Mouse (Mus musculus) gonadal fat pad, adult 2 months (tissue): ENCODE data around the gene Arrdc5. TPM values are rescaled to one million over a fixed set of nuclear protein-coding genes. Genes with fewer than 3 reads are reported as not detected.
A peak's percentile ranks its signal among the peaks of the same experiment; 100 is the strongest.

Experiments used
- DNase-seq: peaks from one replicate; pipeline ENCODE4 v3.0.0-alpha.2; 2012; ENCODE audit warnings: low read depth
- polyA plus RNA-seq: library from polyadenylated mRNA; depleted of rRNA; stranded (reverse); fragments of >200 nt; gene quantifications from 2 replicates; pipeline ENCODE4 v1.2.3, GENCODE M21; 2012; rRNA removed

Arrdc5 gene
- polyA plus RNA-seq, result 0.36 and 0.82 TPM in 2 replicates

DNA sequence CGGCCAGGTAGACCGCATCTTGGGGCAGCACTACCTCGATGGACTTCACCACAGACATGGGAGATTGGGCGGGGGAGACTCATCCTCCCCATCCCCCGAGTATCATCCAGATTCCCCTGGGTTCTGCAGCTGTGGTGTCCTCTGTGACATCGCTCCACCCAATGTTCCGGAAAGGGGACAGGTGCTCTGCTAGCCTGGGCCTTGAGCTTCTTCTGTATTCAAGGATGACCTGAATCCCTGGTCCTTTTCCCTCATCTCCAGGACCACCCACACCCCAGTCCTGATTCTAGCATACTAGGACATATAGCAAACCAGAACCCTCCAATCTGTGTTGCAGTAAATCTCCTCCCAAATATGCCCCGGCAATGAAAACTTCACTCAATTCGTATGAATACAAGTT lies at the start of gene Arrdc5:
Arrdc5 (minus strand) TSS at position 101 of the 400 bp plus-strand sequence.
- DNase-seq, result no peak

DNA sequence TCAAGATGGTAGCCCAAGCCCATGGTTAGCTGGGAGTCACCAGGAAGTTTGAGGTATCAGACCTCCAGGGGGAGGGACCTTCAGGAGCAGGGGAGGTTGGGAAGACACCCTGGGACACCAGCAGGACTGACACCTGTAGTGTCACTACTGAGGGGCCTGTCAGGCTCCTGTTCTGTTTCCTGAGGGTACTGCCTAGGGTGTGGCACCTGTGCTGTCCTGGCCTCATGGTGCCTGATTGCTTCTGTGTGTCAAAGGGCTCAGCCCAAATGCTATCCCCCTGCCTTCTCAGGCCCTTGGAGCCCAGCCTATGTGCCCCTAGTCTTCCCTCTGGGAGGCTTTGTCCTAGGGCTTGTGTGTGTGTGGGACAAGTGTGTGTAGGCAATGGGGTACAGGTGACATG lies 48.5 kb upstream of the Arrdc5 start:
- no peak for DNase-seq

DNA sequence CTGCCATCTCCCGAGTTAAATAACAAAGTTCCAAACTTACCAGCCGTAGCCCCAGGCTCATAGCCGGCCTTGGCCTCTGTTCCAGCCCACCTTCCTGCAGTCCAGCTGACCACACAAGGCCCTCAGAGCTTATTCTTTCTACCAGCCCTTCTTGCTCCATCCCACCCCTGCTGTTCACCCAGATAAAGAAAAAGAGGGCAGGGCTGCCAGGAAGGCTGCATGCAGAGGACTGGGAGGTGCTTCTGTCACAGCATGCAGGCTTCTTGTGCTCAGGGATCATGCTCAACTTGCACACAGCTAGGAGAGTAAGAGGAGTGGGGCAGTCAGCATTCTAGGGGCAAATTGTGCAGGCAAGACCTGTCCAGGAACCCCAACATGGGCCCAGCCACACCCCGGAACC lies 48.0 kb upstream of the Arrdc5 start:
- no peak for DNase-seq

DNA sequence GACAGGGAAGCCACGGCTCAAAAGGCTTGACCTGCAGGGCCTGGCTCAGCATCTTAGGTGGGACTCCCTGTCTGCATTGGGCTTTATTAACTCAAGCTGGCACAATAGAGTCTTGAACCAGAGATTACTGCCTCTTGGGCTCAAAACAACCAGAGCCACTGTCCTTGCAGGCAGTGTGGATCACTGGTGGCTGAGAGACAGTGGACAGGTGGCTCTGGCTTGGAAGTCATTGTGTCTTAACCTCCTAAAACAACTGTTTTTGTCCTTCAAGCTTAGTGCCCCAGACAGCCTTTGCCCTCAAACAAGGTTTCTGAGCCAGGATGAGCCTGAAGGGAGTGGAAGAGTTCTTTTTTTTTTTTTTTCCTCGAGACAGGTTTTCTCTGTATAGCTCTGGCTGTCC lies 45.3 kb upstream of the Arrdc5 start:
- DNase-seq, result no peak

DNA sequence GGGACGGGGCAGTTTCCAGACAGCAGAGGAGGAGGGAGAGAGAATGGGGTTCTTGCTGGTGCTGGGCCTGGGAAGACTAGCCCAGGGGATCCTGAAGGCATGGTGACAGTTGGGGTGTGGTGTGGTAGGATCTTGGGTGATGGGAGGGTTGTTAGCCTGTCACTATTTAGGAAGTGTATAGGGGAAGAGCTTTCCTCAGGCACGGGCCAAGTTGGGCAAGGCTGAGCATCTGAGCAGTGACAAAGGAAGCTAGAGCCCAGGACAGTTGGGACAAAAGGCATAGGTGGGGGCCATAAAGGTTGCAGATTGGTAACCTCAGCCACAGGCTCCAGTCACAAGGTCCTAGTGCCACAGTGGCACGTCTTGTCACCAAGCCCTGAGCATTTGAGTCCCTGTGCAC lies 43.4 kb upstream of the Arrdc5 start:
- no peak for DNase-seq

DNA sequence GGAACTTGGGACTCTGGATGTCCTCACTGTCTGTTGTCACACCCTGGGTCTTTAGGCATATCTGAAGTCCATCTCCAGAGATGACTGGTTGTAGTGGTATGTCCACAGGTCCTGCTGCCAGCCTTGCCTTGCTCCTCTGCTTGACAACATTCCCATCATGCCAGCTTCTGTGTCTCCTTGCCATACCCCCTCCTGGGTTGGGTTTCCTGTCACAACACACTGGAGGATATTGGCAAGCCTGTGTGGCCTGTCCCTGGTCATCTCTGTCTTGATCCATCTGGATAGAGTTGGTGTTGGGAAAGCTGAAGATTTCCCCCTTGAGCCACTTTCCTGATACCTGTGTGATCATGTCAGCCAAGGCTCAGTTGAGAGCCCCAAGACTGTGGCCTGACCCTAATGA lies 40.6 kb upstream of the Arrdc5 start:
- DNase-seq, result no peak

DNA sequence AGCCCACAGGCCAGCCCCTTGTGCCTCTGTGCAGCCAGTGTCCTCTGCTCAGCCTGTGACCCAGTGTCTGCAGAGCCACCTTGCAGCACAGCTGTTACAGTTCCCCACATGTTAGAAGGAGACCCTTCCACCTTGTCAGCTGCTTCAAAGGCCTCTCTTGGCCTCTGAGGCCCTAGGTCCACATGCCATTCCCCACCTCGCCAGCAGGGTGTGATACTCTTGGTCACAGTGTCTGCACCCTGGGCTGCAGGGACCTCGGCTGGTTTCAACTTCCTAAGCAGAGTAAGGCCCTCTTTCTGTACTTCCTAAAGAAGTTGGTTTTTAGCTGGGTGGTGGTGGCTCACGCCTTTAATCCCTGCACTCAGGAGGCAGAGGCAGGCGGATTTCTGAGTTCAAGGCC lies 38.8 kb upstream of the Arrdc5 start:
- DNase-seq, result no peak

DNA sequence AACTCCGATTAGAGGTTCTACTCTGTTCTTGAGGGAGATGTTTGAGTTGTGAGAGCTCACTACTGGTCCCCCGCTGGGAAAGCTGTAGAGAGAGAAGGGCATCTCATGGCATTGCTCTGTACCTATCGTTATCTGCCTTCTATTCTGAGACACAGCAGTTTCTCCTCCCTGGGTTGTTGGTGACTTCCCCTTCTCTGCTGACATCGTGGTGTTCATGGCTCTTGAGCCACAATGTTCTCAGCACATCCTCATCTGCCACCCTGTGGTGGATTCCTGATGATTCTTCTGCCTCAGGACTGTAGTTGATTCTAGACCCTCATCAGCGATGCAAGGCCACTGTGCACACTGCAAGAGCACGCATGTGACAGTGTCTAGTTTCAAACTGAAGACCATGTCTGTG lies 37.7 kb upstream of the Arrdc5 start:
- DNase-seq, result no peak

DNA sequence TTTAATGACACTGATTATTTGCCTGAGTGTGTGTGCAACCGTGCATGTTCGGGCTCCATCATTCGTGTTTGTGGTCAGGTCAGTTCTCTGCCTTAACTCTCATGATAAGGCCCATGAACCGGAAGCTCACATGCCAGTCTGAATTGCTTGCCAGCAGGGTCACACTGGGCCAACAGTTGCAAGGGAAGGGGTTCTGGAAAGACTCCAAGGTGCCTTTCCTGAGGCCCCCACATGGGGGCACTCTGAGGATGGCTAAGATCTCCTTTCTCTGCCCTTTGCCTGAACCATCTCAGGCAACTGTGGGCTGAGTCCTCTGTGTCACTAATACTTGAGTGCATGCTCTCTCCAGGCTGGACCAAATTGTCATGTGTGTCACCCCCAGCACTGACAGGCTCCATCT lies 37.1 kb upstream of the Arrdc5 start:
- DNase-seq, result no peak

DNA sequence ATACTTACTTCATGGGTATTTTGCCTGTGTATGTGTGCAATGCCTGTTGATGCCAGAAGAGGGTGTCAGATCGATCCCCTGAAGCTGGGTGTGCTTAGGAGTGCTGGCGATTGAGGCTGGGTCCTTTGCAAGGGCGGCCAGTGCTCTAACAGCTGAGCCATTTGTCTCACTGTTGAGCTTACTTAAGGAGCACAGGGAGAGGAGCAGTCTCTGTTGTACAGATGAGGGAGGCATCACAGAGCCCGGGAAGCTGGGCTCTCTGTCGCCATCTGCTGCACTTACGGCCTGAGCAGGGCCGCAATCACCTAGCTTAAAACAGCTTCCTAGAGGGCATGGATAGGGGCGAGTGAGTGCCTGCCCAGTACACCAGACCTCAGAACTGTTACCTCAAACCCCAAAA lies 32.9 kb upstream of the Arrdc5 start:
- no peak for DNase-seq

DNA sequence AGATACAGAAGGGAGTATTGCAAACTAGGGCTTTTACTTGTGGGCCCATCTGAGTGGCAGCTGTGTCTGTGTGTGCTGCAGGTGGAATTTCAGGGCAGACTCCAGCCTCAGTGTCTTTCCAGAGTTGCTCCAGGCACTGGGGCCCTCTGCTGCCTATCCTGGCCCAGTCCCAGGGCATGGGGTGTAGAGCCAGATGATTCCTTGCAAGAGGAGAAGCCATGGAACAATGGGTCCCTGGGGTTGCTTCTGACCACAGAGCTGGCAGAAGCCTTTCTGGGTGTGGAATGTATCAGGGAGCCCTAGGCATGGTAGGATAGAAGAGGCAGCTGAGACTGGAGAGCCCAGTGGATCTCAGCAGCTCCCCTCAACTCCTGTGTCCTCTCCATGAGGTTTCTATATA lies 31.2 kb upstream of the Arrdc5 start:
- no peak for DNase-seq

DNA sequence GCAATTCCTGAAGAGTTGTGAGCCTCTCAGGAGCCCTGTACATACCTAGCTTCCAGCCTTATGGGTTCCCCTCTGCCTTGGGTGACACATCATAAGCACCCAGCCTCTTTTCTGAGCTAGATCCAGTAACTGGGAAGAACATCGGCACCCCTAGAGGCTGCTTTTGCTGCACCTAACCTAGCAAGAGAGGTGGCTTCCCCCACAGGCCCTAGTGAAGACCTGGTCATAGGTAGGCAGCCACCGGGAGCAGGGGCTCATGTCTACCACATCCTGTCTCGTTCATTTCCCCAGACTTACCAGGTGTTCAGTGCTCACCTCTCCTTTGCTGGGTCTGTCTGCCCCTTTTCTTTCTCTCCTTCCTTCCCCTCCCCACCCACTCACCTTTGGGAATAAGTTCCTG lies 30.3 kb upstream of the Arrdc5 start:
- no peak for DNase-seq

DNA sequence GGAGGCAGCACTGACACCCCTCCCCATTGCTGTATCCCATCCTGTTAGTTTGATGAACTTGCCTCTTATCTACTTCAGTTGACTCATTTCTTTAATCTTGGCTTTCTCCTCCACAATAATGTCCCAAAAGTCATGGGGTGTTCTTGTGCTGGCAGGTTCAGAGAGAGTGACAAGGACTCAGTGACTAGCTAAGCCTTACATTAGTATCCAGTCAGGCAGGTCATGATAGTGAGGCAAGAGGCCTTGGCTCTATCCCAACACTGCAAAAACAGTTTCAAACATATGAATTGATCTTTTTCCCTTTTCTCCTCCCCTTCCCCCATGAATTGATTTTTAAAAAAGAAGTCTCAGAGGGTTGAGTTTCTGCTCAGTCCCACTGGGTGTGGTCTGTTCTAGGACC lies 29.2 kb upstream of the Arrdc5 start:
- no peak for DNase-seq

DNA sequence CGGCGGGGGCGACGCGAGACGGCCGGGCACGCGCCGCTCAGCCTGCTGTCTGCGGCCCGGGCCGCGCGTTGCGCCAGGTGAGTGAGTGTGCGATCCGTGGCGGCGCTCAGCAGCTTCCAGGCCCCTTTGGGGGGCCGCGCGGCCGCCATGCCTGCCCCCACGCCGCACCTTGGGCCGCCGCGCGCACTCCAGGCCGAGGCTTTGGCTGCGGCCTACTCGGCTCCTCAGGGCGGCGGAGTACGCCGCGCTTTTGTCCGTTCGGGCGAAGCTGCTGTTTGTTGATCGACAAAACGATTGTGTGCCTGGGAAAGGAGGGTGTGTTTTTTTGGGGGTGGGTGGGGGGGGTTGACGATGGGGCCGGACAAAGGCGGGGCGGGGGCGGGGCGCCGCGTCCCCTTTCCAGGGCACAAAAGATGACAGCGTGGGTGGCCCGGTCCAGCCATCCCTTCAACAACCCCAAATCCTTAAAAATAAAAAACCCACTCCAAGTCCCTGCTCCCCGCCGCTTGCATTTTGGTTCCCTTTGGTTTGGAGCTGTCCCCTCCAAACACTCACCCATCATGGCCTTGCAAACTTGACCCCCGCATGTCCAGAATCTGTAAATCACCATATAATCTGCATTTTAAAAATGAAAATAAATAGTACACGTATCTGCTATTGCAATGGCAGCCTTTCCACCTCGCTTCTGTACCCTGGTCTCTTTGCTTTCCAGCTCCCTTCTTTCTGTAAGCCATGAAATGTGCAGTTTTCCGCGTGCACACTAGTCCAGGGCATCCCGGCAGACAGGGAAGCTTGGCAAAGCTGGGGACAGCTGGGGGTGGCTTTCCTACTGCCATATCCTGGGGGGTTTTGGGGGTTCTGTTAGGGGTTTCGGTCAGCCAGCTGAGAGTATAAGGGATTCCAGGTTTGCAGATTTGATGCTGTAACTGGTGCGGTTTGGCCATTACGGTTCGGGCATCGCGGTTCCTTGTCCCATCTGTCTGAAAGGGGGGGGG lies 26.4 kb upstream of the Arrdc5 start:
- no peak for DNase-seq

DNA sequence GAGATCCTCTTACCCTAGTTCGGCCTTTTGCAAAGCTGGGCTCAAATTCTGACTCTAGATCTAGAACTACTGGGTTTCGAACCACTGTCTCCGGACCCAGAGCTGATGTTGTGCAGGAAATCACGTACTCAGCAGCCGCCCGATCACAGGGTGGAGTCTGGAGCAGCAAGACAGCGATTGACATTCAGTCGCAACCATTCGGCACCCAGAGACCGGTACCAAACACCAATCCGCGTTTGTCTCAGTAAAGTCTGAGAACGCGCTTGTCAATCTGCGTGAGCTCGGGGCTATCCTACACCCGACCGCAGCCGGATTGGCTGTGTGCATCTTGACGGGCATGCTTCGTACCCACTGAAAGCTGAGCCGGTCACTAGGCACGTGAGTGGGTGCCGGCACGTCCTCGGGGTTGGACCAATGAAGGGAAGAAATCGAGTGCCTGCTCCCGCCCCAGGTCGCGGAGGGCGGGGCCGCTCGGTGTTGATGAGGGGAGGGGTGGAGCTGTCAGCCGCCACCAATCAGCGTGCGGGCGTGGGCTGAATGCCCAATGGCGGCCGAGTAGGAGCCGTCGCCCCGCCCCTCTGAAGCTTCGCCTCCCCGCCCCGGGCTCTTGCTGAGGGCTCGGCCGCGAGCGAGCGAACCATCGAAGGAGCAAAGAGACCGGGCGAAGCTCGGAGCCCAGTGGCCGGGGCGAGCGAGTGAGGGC lies 25.5 kb upstream of the Arrdc5 start, which contains the start of gene Kdm4b:
Kdm4b (plus strand) TSS at position 613 of the 703 bp plus-strand sequence.
- DNase-seq, result peak; percentile 94

DNA sequence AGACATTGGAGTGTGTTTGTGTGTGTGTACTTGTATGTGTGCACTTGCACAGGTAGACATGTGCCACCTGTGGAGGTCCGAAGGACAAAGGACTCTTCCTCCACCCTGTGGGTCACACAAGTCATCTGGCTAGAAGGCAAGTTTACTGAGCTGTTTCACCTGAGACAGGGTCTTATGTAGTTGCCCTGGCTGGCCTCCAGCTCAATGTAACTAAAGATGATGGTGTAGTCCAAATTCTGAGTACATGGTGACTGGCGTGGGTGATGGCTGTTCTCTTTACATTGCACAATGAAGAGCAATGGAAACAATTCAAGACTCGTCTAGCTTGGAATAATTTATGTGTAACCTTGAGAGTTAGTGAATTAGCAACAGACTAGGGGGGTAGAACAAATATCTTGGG lies 24.3 kb upstream of the Arrdc5 start:
- DNase-seq, result peak; percentile 57

DNA sequence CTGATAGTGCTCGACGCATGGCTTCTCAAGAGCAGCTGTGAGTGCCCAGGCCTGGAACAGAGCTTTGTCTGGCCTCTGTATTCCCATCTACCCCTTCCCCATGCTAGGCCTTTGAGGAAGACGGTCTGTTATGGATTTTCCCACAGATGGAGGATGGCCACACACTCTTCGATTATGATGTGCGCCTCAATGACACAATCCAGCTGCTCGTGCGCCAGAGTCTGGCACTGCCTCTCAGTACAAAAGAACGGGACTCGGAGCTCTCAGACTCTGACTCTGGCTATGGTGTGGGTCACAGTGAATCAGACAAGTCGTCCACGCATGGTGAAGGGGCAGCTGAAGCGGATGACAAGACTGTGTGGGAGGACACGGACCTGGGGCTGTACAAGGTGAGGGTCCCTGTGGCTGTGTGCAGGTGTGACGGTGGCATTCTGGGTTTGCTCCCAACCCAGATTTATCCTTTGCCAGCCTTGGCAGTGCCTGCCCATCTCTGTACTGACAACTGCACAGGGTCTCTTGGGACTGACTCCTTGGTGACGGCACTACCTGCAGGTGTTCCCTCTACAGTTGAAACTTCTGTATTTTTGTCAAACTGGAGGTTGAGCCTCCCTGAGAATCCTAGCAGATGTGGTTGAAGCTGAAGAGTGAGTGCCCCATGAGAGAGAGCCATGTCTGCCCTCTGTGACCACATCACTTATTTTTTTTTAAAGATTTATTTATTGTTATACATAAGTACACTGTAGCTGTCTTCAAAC lies 9.3 kb upstream of the Arrdc5 start:
- DNase-seq, result no peak

DNA sequence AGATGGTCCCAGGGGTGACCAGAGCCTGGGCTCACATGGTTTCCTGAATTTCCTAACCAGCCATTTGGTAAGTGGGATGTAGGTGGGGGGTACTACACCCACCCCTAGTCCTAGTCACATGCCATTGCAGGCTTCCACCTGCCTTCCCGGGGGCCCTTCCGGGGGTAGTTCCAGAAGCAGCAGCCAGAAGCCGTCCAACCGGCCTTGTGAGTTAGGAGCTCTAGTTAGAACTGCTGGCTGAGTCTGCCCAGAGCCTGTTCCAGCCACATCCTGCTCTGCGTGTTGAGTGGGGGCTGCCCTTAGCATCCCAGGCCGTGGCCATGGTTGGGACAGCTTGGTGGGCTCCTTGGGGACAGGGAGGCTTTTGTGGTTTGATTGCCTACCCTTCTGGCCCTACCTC lies 8.0 kb upstream of the Arrdc5 start:
- DNase-seq, result no peak

DNA sequence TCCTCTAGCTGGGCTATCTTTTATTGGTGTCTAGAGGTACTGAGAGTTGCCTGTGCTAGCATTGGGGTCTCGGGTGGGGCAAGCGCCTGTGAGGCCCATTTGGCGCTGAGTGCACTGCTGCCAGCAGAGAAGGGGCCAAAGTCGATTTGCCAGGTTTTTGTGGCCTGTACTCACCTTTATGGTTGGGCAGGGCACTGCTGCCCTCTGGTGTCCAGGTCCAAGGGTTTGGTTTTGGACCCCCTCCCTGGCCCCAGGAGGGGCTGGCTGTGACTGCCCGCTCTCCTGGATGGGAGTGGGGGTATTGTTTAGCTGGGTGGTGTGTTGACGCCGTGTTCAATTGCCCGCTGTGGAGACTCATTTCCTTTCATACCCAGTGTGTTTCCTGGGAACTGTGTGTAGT lies 5.7 kb upstream of the Arrdc5 start:
- no peak for DNase-seq

DNA sequence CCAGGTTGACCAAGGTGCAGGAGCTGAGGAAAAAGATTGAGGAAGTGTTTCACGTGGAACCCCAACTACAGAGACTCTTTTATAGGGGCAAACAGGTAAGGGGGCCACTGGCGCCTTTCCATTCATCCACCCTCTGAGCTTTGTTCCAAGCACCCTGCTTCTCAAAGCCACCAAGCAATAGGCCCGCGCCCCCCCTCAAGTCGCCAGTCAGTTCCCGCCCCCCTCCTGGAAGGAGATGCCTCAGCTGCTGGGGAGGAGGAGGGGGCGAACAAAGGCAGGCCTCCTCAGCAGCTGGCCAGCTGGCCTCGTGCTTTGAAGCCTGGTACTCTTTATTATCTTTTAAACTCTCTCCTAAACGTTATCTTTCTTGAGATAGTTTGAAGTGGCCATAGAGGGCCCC lies 5.1 kb upstream of the Arrdc5 start:
- DNase-seq, result no peak

DNA sequence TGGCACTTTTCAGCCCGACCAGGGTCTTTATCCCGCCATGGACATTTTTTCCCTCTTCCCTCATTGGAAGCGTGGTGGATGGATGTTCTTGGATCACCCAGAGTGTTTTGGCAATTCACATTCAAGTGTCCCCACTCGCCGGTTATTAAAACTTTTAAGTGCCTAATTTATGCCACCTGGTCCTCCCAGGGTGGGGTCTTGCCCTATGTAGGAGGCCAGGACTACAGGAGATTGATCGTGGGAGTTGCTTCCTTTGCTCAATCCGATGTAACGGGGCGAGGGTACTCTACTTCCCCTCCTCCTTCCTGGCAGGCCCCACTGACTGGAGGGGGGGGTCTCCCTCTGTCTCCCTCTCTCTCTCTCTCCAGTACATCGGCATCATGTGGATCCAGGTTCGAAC lies 4.6 kb upstream of the Arrdc5 start:
- DNase-seq, result no peak

DNA sequence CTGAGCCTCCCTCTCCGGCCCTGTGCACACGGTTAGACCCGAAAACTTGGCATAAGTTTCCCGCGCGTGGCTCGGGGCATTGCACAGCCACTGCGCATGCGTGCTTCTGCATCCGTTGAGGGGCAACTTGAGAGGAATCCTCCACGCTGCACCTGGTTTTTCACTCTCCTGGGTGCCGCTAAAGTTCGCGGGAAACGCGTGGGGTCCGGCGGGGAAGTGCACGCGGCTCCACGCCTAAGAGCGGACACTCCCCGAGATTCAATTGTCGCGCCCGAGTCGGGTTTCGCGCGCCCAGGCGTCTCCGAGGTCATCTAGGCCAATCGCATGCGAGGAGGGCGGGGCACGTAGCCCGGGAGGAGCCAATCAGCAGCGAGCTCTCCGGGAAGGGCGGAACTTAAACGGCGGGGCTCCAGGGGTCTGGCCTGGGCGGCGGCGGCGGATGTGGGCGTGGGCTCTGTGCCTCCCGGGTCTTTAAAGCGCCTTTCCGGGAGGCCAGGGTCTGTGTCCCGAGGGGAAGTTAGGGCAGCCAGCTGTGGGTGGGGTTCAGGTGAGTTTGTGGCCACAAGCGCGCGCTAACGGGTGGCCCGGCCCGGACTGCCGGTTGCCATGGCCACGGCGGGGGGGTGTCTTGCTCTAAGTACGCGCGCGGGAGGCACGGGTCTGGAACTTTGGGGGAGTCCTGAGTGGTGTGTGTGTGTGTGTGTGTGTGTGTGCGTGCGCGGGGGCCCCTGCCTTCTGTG lies 3.9 kb upstream of the Arrdc5 start:
- DNase-seq, result no peak
